In genomic region chr10:78002316-78002715, GRCm38 (mm10) we compare ENCODE assay signal across 30 mouse cellular contexts. TPM values are rescaled to one million over a fixed set of nuclear protein-coding genes. Genes with fewer than 3 reads are reported as not detected.
DNase-seq lines count a peak whose midpoint lies in the region; ATAC-seq and TF ChIP-seq lines count a peak whose summit lies in the region.
"Had no signal": no experiment of that assay in that cellular context is flagged by ENCODE, and none has a peak within 500 bp of the region (broad histone marks: within the 10 kb centered on the region; RNA-seq: fewer than 3 reads in every experiment).

No protein-coding gene starts in this region.

- no peaks in the 10 kb centered on the region for H3K9me3 ChIP-seq in forebrain, embryonic 15.5 days
- H3K9me3 ChIP-seq in forebrain, embryonic 16.5 days (ENCODE audit: control insufficient read depth, low read length): no peaks in the 10 kb centered on the region
- H3K9me3 ChIP-seq in heart, embryonic 10.5 days: no peaks in the 10 kb centered on the region
- H3K9me3 ChIP-seq: embryonic facial prominence, embryonic 15.5 days; G1E; heart, embryonic 13.5 days; hindbrain, embryonic 12.5 days; hindbrain, embryonic 15.5 days had no signal

- ATAC-seq in forebrain, embryonic 15.5 days (replicated peaks): no peak
- ATAC-seq in forebrain, embryonic 16.5 days: no peak
- ATAC-seq: forebrain, embryonic 14.5 days; Patski had no signal

- no peaks in the 10 kb centered on the region for H3K27me3 ChIP-seq in forebrain, embryonic 15.5 days
- H3K27me3 ChIP-seq in forebrain, embryonic 16.5 days (replicated peaks; ENCODE audit: control insufficient read depth, insufficient read depth, low read length): no peaks in the 10 kb centered on the region
- H3K27me3 ChIP-seq in heart, embryonic 10.5 days (ENCODE audit: insufficient read depth, poor library complexity, severe bottlenecking): no peaks in the 10 kb centered on the region
- H3K27me3 ChIP-seq: CH12.LX; embryonic facial prominence, embryonic 15.5 days; heart, embryonic 13.5 days; hindbrain, embryonic 12.5 days; hindbrain, embryonic 15.5 days; Patski had no signal

- peaks cover 32% of the 10 kb centered on the region for H3K36me3 ChIP-seq in forebrain, embryonic 15.5 days
- peaks cover 17% of the 10 kb centered on the region for H3K36me3 ChIP-seq in forebrain, embryonic 16.5 days (ENCODE audit: control insufficient read depth, insufficient read depth)
- peaks cover 86% of the 10 kb centered on the region for H3K36me3 ChIP-seq in heart, embryonic 10.5 days

- no peak for TF ChIP-seq CTCF in left cerebral cortex, adult 2 months (IDR thresholded peaks at IDR 0.05)
- no peak for TF ChIP-seq CTCF in olfactory bulb, adult 2 months (IDR thresholded peaks at IDR 0.05; ENCODE audit: insufficient read depth, low read depth, low read length)

- no peak for TF ChIP-seq POLR2A in olfactory bulb, adult 2 months (IDR thresholded peaks at IDR 0.05; ENCODE audit: insufficient read depth, low read depth, low read length)

- DNase-seq in left cerebral cortex, adult 2 months (ENCODE audit: extremely low spot score in 1 of 2, low spot score in 2 of 2): peak in 1 of 2 experiments; percentile 16
- DNase-seq in left cerebral cortex, postnatal 4 days: no peak
- DNase-seq in brain, adult 2 months (ENCODE audit: low read depth, low spot score): peak; percentile 29
- no peak for DNase-seq in heart, embryonic 10.5 days (ENCODE audit: low spot score)
- DNase-seq: adrenal gland, postnatal 36 days; B cell, adult 2 months; cerebellum, adult 11 months; cerebellum, adult 2 months; cerebellum, adult 9-11 months; cerebellum, postnatal 25 days; embryo, embryonic 11 days had no signal

- no peak overlapping the region for H3K4me3 ChIP-seq in forebrain, embryonic 15.5 days
- no peak overlapping the region for H3K4me3 ChIP-seq in forebrain, embryonic 16.5 days (replicated peaks; ENCODE audit: low read length)
- no peak overlapping the region for H3K4me3 ChIP-seq in left cerebral cortex, adult 2 months
- H3K4me3 ChIP-seq in olfactory bulb, adult 2 months (ENCODE audit: insufficient read depth, low read depth, low read length): no peak overlapping the region
- no peak overlapping the region for H3K4me3 ChIP-seq in heart, embryonic 10.5 days
- H3K4me3 ChIP-seq: embryonic facial prominence, embryonic 15.5 days; heart, embryonic 13.5 days; hindbrain, embryonic 12.5 days; hindbrain, embryonic 15.5 days had no signal

- no peak overlapping the region for H3K4me2 ChIP-seq in forebrain, embryonic 15.5 days (replicated peaks)
- H3K4me2 ChIP-seq in forebrain, embryonic 16.5 days (ENCODE audit: low read length): no peak overlapping the region
- H3K4me2 ChIP-seq: embryonic facial prominence, embryonic 15.5 days; heart, embryonic 13.5 days; hindbrain, embryonic 12.5 days; hindbrain, embryonic 15.5 days had no signal

- 0 out of 2 replicates have a peak overlapping the region, but pooled peaks have one; percentile 15 for H3K27ac ChIP-seq in forebrain, embryonic 15.5 days (replicated peaks)
- no peak overlapping the region for H3K27ac ChIP-seq in forebrain, embryonic 16.5 days (ENCODE audit: low read length)
- peak overlapping the region; percentile 70 for H3K27ac ChIP-seq in left cerebral cortex, adult 2 months
- 0 out of 2 replicates have a peak overlapping the region, but pooled peaks have one; percentile 27 for H3K27ac ChIP-seq in olfactory bulb, adult 2 months (ENCODE audit: insufficient read depth, low read depth, low read length)
- H3K27ac ChIP-seq in heart, embryonic 10.5 days: no peak overlapping the region
- H3K27ac ChIP-seq: embryonic facial prominence, embryonic 15.5 days; heart, embryonic 13.5 days; hindbrain, embryonic 12.5 days; hindbrain, embryonic 15.5 days had no signal

- intact Hi-C loops in left cerebral cortex, adult 2 months (cut with DNase I): loop anchor here (10.0 kb wide), 2 partner anchors 378 to 382 kb away; partner anchors contain the start of gene Ube2g2
- intact Hi-C loops in left cerebral cortex, postnatal 4 days (cut with DNase I): no loop called here

- no peak overlapping the region for H3K9ac ChIP-seq in forebrain, embryonic 15.5 days (replicated peaks)
- H3K9ac ChIP-seq in forebrain, embryonic 16.5 days (replicated peaks; ENCODE audit: low read depth, low read length): no peak overlapping the region
- H3K9ac ChIP-seq: embryonic facial prominence, embryonic 15.5 days; heart, embryonic 13.5 days; hindbrain, embryonic 12.5 days; hindbrain, embryonic 15.5 days had no signal

- H3K4me1 ChIP-seq in forebrain, embryonic 15.5 days: peaks cover 10% of the 10 kb centered on the region
- peaks cover 11% of the 10 kb centered on the region for H3K4me1 ChIP-seq in forebrain, embryonic 16.5 days (replicated peaks; ENCODE audit: control insufficient read depth, insufficient read depth, low read length)
- peaks cover 42% of the 10 kb centered on the region for H3K4me1 ChIP-seq in olfactory bulb, adult 2 months (ENCODE audit: control insufficient read depth, insufficient read depth, low read length)
- H3K4me1 ChIP-seq in heart, embryonic 10.5 days: peaks cover 30% of the 10 kb centered on the region

- WGBS in forebrain, embryonic 15.5 days: 95% methylated on average over 2 of the region's 2 CpGs
- 90% methylated on average over 2 of the region's 2 CpGs for WGBS in forebrain, embryonic 16.5 days
- WGBS in olfactory bulb, adult 2 months: 87% methylated on average over 2 of the region's 2 CpGs
- 98% methylated on average over 2 of the region's 2 CpGs for WGBS in heart, embryonic 10.5 days

RNA-seq across cellular contexts. Expression of gene Pfkl, which starts 7.6 kb away (rescaled TPM):
- 105 and 107 TPM in 2 replicates for polyA plus RNA-seq in forebrain, embryonic 15.5 days (2015; fragmentation: Nextera tagmentation; extraction: Ambion mirVana)
- 109 and 117 TPM in 2 replicates for polyA plus RNA-seq in forebrain, embryonic 16.5 days (2015; fragmentation: Nextera tagmentation; extraction: Ambion mirVana)
- 100 to 1,000 TPM; 141 to 149 TPM for total RNA-seq in left cerebral cortex, adult 2 months (2021)
- total RNA-seq in left cerebral cortex, postnatal 4 days (2021): 10 to 100 TPM; 73.2 to 83.6 TPM
- not detected in 2 replicates for polyA plus RNA-seq in olfactory bulb, adult 2 months (2012; ENCODE audit: insufficient read depth, insufficient read length, low replicate concordance, missing spikeins)
- polyA plus RNA-seq in heart, embryonic 10.5 days (2016; fragmentation: Nextera tagmentation; extraction: Ambion mirVana): 264 and 274 TPM in 2 replicates

RNA-seq across cellular contexts. Expression of gene 1810043G02Rik, which starts 24.0 kb away (rescaled TPM):
- polyA plus RNA-seq in forebrain, embryonic 15.5 days (2015; fragmentation: Nextera tagmentation; extraction: Ambion mirVana): 35.0 and 37.1 TPM in 2 replicates
- polyA plus RNA-seq in forebrain, embryonic 16.5 days (2015; fragmentation: Nextera tagmentation; extraction: Ambion mirVana): 33.7 and 36.0 TPM in 2 replicates
- total RNA-seq in left cerebral cortex, adult 2 months (2021): 10 to 100 TPM; 33.9 to 34.0 TPM
- total RNA-seq in left cerebral cortex, postnatal 4 days (2021): 10 to 100 TPM; 28.9 to 35.3 TPM
- not detected in 2 replicates for polyA plus RNA-seq in olfactory bulb, adult 2 months (2012; ENCODE audit: insufficient read depth, insufficient read length, low replicate concordance, missing spikeins)
- 16.9 and 23.1 TPM in 2 replicates for polyA plus RNA-seq in heart, embryonic 10.5 days (2016; fragmentation: Nextera tagmentation; extraction: Ambion mirVana)

RNA-seq across cellular contexts. Expression of gene Trpm2, which starts 32.0 kb away (rescaled TPM):
- polyA plus RNA-seq in forebrain, embryonic 15.5 days (2015; fragmentation: Nextera tagmentation; extraction: Ambion mirVana): 2.6 and 2.8 TPM in 2 replicates
- 3.0 and 5.0 TPM in 2 replicates for polyA plus RNA-seq in forebrain, embryonic 16.5 days (2015; fragmentation: Nextera tagmentation; extraction: Ambion mirVana)
- 10 to 100 TPM; 44.7 to 50.3 TPM for total RNA-seq in left cerebral cortex, adult 2 months (2021)
- 10 to 100 TPM; 14.1 to 22.9 TPM for total RNA-seq in left cerebral cortex, postnatal 4 days (2021)
- polyA plus RNA-seq in olfactory bulb, adult 2 months (2012; ENCODE audit: insufficient read depth, insufficient read length, low replicate concordance, missing spikeins): not detected in 2 replicates
- polyA plus RNA-seq in heart, embryonic 10.5 days (2016; fragmentation: Nextera tagmentation; extraction: Ambion mirVana): 0.43 TPM in 2 replicates

RNA-seq across cellular contexts. Expression of gene Dnmt3l, which starts 39.4 kb away (rescaled TPM):
- polyA plus RNA-seq in forebrain, embryonic 15.5 days (2015; fragmentation: Nextera tagmentation; extraction: Ambion mirVana): not detected in 2 replicates
- polyA plus RNA-seq in forebrain, embryonic 16.5 days (2015; fragmentation: Nextera tagmentation; extraction: Ambion mirVana): not detected in 2 replicates
- total RNA-seq in left cerebral cortex, adult 2 months (2021): under 1 TPM in 1 of 2 experiments, not detected in 1; 0.54 TPM
- total RNA-seq in left cerebral cortex, postnatal 4 days (2021): not detected
- polyA plus RNA-seq in olfactory bulb, adult 2 months (2012; ENCODE audit: insufficient read depth, insufficient read length, low replicate concordance, missing spikeins): not detected in 2 replicates
- polyA plus RNA-seq in heart, embryonic 10.5 days (2016; fragmentation: Nextera tagmentation; extraction: Ambion mirVana): not detected in 2 replicates
- total RNA-seq: gastrocnemius, adult 8-10 months; gastrocnemius, postnatal 25 days; heart, adult 18-20 months had no signal
- polyA plus RNA-seq: embryonic facial prominence, embryonic 11.5 days; forebrain, embryonic 11.5 days; forebrain, embryonic 14.5 days; G1E; hindbrain, embryonic 15.5 days had no signal

RNA-seq across cellular contexts. Expression of gene Aire, which starts 41.1 kb away (rescaled TPM):
- polyA plus RNA-seq in forebrain, embryonic 15.5 days (2015; fragmentation: Nextera tagmentation; extraction: Ambion mirVana): 0.23 TPM in 1 of 2 replicates, not detected in the other
- polyA plus RNA-seq in forebrain, embryonic 16.5 days (2015; fragmentation: Nextera tagmentation; extraction: Ambion mirVana): 0.34 TPM in 1 of 2 replicates, not detected in the other
- total RNA-seq in left cerebral cortex, adult 2 months (2021): under 1 TPM in 1 of 2 experiments, not detected in 1; 0.56 TPM
- under 1 TPM; 0.44 TPM for total RNA-seq in left cerebral cortex, postnatal 4 days (2021)
- polyA plus RNA-seq in olfactory bulb, adult 2 months (2012; ENCODE audit: insufficient read depth, insufficient read length, low replicate concordance, missing spikeins): not detected in 2 replicates
- polyA plus RNA-seq in heart, embryonic 10.5 days (2016; fragmentation: Nextera tagmentation; extraction: Ambion mirVana): 0.18 and 0.45 TPM in 2 replicates
- total RNA-seq: adrenal gland, adult 18-20 months; adrenal gland, postnatal 36 days; common myeloid progenitor, adult 5-6 weeks; G1E; gastrocnemius, adult 8-10 months; gastrocnemius, postnatal 25 days; heart, adult 18-20 months; heart, postnatal 25 days had no signal
- polyA plus RNA-seq: heart, embryonic 13.5 days had no signal

Comparison
In these comparisons a context has a peak if more than half of its experiments do, and no peak if none do; other contexts are left out.
1. H3K27ac ChIP-seq: peak in forebrain, embryonic 15.5 days (single experiment), left cerebral cortex, adult 2 months (single experiment) and olfactory bulb, adult 2 months (single experiment); none in forebrain, embryonic 16.5 days (single experiment) and heart, embryonic 10.5 days (single experiment).
2. RNA of gene 1810043G02Rik, which starts 24.0 kb away (polyA plus RNA-seq): 35.0 to 37.1 TPM in forebrain, embryonic 15.5 days, 33.7 to 36.0 TPM in forebrain, embryonic 16.5 days and 16.9 to 23.1 TPM in heart, embryonic 10.5 days; not detected in olfactory bulb, adult 2 months; every median in the first group is over 10 times any median in the second.